Mouse (Mus musculus): ENCODE data around the gene Irgq.

GRCm38 (mm10) chr7:24505447-24506064 lies 24.9 kb upstream of the Irgq start:
- TF ChIP-seq MYOG (IDR thresholded peaks at IDR 0.05; ENCODE audit: control insufficient read depth in 1 of 3, insufficient read depth in 1 of 3, insufficient read length in 2 of 3, low read depth in 2 of 3) (no peak), TCF12 (IDR thresholded peaks at IDR 0.05; ENCODE audit: insufficient read depth, poor library complexity, severe bottlenecking) (no peak), E2F4 (IDR thresholded peaks at IDR 0.05; ENCODE audit: insufficient read depth) (no peak), POLR2A (IDR thresholded peaks at IDR 0.05; ENCODE audit: insufficient read length, low read depth) (no peak)

All from myocyte (in vitro differentiated cells).